In genomic region chr5:92612756-92613155, GRCm38 (mm10) we compare ENCODE assay signal across 29 mouse cellular contexts. TPM values are rescaled to one million over a fixed set of nuclear protein-coding genes. Genes with fewer than 3 reads are reported as not detected.
DNase-seq lines count a peak whose midpoint lies in the region; ATAC-seq lines count a peak whose summit lies in the region.
"Had no signal": no experiment of that assay in that cellular context is flagged by ENCODE, and none has a peak within 500 bp of the region (broad histone marks: within the 10 kb centered on the region; RNA-seq: fewer than 3 reads in every experiment).

No protein-coding gene starts in this region.

- H3K4me3 ChIP-seq in kidney, embryonic 14.5 days (ENCODE audit: low read length), result no peak overlapping the region
- H3K4me3 ChIP-seq in kidney, embryonic 16.5 days (ENCODE audit: low read length), result no peak overlapping the region
- H3K4me3 ChIP-seq: embryonic facial prominence, embryonic 10.5 days; embryonic facial prominence, embryonic 13.5 days; erythroblast, embryonic 14.5 days; forebrain, embryonic 12.5 days; forebrain, embryonic 15.5 days; heart, adult 2 months; heart, embryonic 10.5 days; heart, embryonic 13.5 days; hindbrain, embryonic 12.5 days; hindbrain, embryonic 15.5 days had no signal

- intact Hi-C loops in heart, postnatal 14 days (cut with DNase I), result no loop called here
- intact Hi-C loops in left cerebral cortex, postnatal 4 days (cut with DNase I), result no loop called here

- H3K9ac ChIP-seq in kidney, embryonic 14.5 days (ENCODE audit: low read depth, low read length), result no peak overlapping the region
- no peak overlapping the region for H3K9ac ChIP-seq in kidney, embryonic 16.5 days (replicated peaks; ENCODE audit: low read length)
- H3K9ac ChIP-seq: embryonic facial prominence, embryonic 13.5 days; forebrain, embryonic 12.5 days; forebrain, embryonic 15.5 days; heart, embryonic 13.5 days; hindbrain, embryonic 12.5 days; hindbrain, embryonic 15.5 days had no signal

- H3K4me2 ChIP-seq in kidney, embryonic 14.5 days (replicated peaks; ENCODE audit: low read depth, low read length), result no peak overlapping the region
- no peak overlapping the region for H3K4me2 ChIP-seq in kidney, embryonic 16.5 days (replicated peaks; ENCODE audit: low read depth, low read length)
- H3K4me2 ChIP-seq: embryonic facial prominence, embryonic 13.5 days; forebrain, embryonic 12.5 days; forebrain, embryonic 15.5 days; heart, embryonic 13.5 days; hindbrain, embryonic 12.5 days; hindbrain, embryonic 15.5 days had no signal

- H3K27me3 ChIP-seq in kidney, embryonic 14.5 days (ENCODE audit: control insufficient read depth, insufficient read depth, low read length), result no peaks in the 10 kb centered on the region
- H3K27me3 ChIP-seq in kidney, embryonic 16.5 days (ENCODE audit: insufficient read depth, low read length), result no peaks in the 10 kb centered on the region
- H3K27me3 ChIP-seq: embryonic facial prominence, embryonic 13.5 days; forebrain, embryonic 12.5 days; forebrain, embryonic 15.5 days; heart, embryonic 13.5 days; hindbrain, embryonic 12.5 days; hindbrain, embryonic 15.5 days had no signal

- H3K36me3 ChIP-seq in kidney, embryonic 14.5 days (ENCODE audit: control insufficient read depth, insufficient read depth, low read length), result no peaks in the 10 kb centered on the region
- no peaks in the 10 kb centered on the region for H3K36me3 ChIP-seq in kidney, embryonic 16.5 days (ENCODE audit: insufficient read depth, low read length)
- H3K36me3 ChIP-seq: embryonic facial prominence, embryonic 10.5 days; embryonic facial prominence, embryonic 13.5 days; forebrain, embryonic 12.5 days; forebrain, embryonic 15.5 days; heart, embryonic 10.5 days; heart, embryonic 13.5 days; hindbrain, embryonic 12.5 days; hindbrain, embryonic 15.5 days had no signal

- DNase-seq in heart, adult 11 months, result peak; percentile 46
- DNase-seq in heart, postnatal 14 days, result no peak
- peak; percentile 62 for DNase-seq in kidney, adult 9 months
- DNase-seq in left cerebral cortex, postnatal 4 days, result no peak
- DNase-seq: adrenal gland, adult 8-10 months; adrenal gland, postnatal 25 days; cerebellum, adult 11-12 months; cerebellum, adult 8-10 months; cerebellum, postnatal 10 days; cerebellum, postnatal 36 days; embryo, embryonic 11 days; gastrocnemius, postnatal 25 days; heart, adult 2 months had no signal

- H3K27ac ChIP-seq in kidney, embryonic 14.5 days (ENCODE audit: low read depth, low read length), result no peak overlapping the region
- no peak overlapping the region for H3K27ac ChIP-seq in kidney, embryonic 16.5 days (ENCODE audit: low read length)
- H3K27ac ChIP-seq: embryonic facial prominence, embryonic 10.5 days; embryonic facial prominence, embryonic 13.5 days; forebrain, embryonic 12.5 days; forebrain, embryonic 15.5 days; heart, adult 2 months; heart, embryonic 10.5 days; heart, embryonic 13.5 days; hindbrain, embryonic 12.5 days; hindbrain, embryonic 15.5 days had no signal

- 78% methylated on average over 4 of the region's 4 CpGs for WGBS in kidney, embryonic 14.5 days
- WGBS in kidney, embryonic 16.5 days, result 66% methylated on average over 4 of the region's 4 CpGs

- H3K9me3 ChIP-seq in kidney, embryonic 14.5 days (ENCODE audit: control insufficient read depth, low read length), result no peaks in the 10 kb centered on the region
- no peaks in the 10 kb centered on the region for H3K9me3 ChIP-seq in kidney, embryonic 16.5 days (ENCODE audit: low read length)
- H3K9me3 ChIP-seq: embryonic facial prominence, embryonic 10.5 days; embryonic facial prominence, embryonic 13.5 days; forebrain, embryonic 12.5 days; forebrain, embryonic 15.5 days; heart, embryonic 10.5 days; heart, embryonic 13.5 days; hindbrain, embryonic 12.5 days; hindbrain, embryonic 15.5 days had no signal

- no peak for ATAC-seq in kidney, embryonic 14.5 days (ENCODE audit: low FRiP score, low TSS enrichment)
- ATAC-seq in kidney, embryonic 16.5 days (ENCODE audit: low FRiP score, low TSS enrichment), result peak; percentile 27; the same call in 1 of the 2 replicates
- ATAC-seq: activated CD4-positive, CD25-positive, alpha-beta regulatory T cell, adult 4 months; forebrain, embryonic 15.5 days had no signal

- H3K4me1 ChIP-seq in kidney, embryonic 14.5 days (ENCODE audit: control insufficient read depth, insufficient read depth, low read length), result no peaks in the 10 kb centered on the region
- H3K4me1 ChIP-seq in kidney, embryonic 16.5 days (ENCODE audit: insufficient read depth, low read length), result no peaks in the 10 kb centered on the region
- H3K4me1 ChIP-seq: embryonic facial prominence, embryonic 10.5 days; embryonic facial prominence, embryonic 13.5 days; forebrain, embryonic 12.5 days; forebrain, embryonic 15.5 days; heart, embryonic 10.5 days; heart, embryonic 13.5 days; hindbrain, embryonic 12.5 days; hindbrain, embryonic 15.5 days had no signal

RNA-seq across cellular contexts. Expression of gene Stbd1, which starts 9.9 kb away (rescaled TPM):
- 1 to 10 TPM; 2.6 to 4.0 TPM for total RNA-seq in heart, postnatal 14 days (2021)
- 16.1 and 22.4 TPM in 2 replicates for polyA plus RNA-seq in kidney, embryonic 14.5 days (2014; fragmentation: Nextera tagmentation; extraction: Ambion mirVana)
- polyA plus RNA-seq in kidney, embryonic 16.5 days (2015; fragmentation: Nextera tagmentation; extraction: Ambion mirVana), result 32.7 and 40.0 TPM in 2 replicates
- total RNA-seq in left cerebral cortex, postnatal 4 days (2021), result 1 to 10 TPM; 1.6 to 2.3 TPM

RNA-seq across cellular contexts. Expression of gene Fam47e, which starts 57.9 kb away (rescaled TPM):
- not detected for total RNA-seq in heart, postnatal 14 days (2021)
- not detected in 2 replicates for polyA plus RNA-seq in kidney, embryonic 14.5 days (2014; fragmentation: Nextera tagmentation; extraction: Ambion mirVana)
- 0.22 and 0.45 TPM in 2 replicates for polyA plus RNA-seq in kidney, embryonic 16.5 days (2015; fragmentation: Nextera tagmentation; extraction: Ambion mirVana)
- total RNA-seq in left cerebral cortex, postnatal 4 days (2021), result under 1 TPM; 0.42 to 0.60 TPM
- total RNA-seq: adrenal gland, adult 8-10 months; adrenal gland, postnatal 25 days; ES-E14; gastrocnemius, adult 8-10 months; gastrocnemius, postnatal 25 days; heart, adult 2 months; heart, postnatal 25 days; hematopoietic stem cell, adult 5-6 weeks had no signal
- polyA plus RNA-seq: activated CD4-positive, CD25-positive, alpha-beta regulatory T cell, adult 4 months; embryonic facial prominence, embryonic 10.5 days; erythroblast, embryonic 14.5 days; forebrain, embryonic 12.5 days; heart, embryonic 10.5 days; heart, embryonic 13.5 days; hindbrain, embryonic 12.5 days had no signal

Comparison
In these comparisons a context has a peak if more than half of its experiments do, and no peak if none do; other contexts are left out.
1. DNase-seq: peak in heart, adult 11 months (single experiment) and kidney, adult 9 months (single experiment); none in heart, postnatal 14 days (0 of 2) and left cerebral cortex, postnatal 4 days (single experiment).